Mouse (Mus musculus) liver, adult 2 months (tissue): Measurements from ENCODE around the gene Tent5d.

Source experiments
- CTCF ChIP-seq: fragments of 200-500 bp; IDR thresholded peaks from 2 replicates; pipeline ENCODE4 v1.5.1; 2011; ENCODE audit warnings: low read depth, low read length, control low read depth
- POLR2A ChIP-seq: fragments of 200-500 bp; IDR thresholded peaks from 2 replicates; pipeline ENCODE4 v1.6.1; 2011; ENCODE audit warnings: low read length, control low read depth; ENCODE audit not compliant: insufficient read depth; ENCODE audit errors: extremely low read depth

GRCm38 (mm10) chrX:107790750-107791493 is 1.5 kb upstream of the Tent5d start:
- TF ChIP-seq CTCF (no peak), POLR2A (no peak)
